Mouse (Mus musculus) cerebellum, postnatal 36 days (tissue): ENCODE measurements around the gene Gpank1.
A peak's percentile ranks its signal among the peaks of the same experiment; 100 is the strongest.

Experiments used
- DNase-seq, 2 experiments: peaks; one replicate each; pipeline ENCODE4 v3.0.0; 2021 to 2022; ENCODE audit warnings: mixed read lengths in 2 of 2

The Gpank1 gene

GRCm38 (mm10) chr17:35121143-35121799 is at the start of gene Gpank1:
Gene Gpank1 (plus strand): TSS chr17:35121455.
- peak; percentile 94 to 97 for DNase-seq

GRCm38 (mm10) chr17:35074097-35074496 is 47.2 kb upstream of the Gpank1 start:
- peak; percentile 82 to 84 for DNase-seq

GRCm38 (mm10) chr17:35076507-35077176 is 44.6 kb upstream of the Gpank1 start, which contains the start of gene Ly6g6e:
Gene Ly6g6e (plus strand): TSS chr17:35076902.
- peak in 1 of 2 experiments; percentile 9 for DNase-seq

- DNase-seq = peak in 1 of 2 experiments; percentile 2
Observed at GRCm38 (mm10) chr17:35077285-35077684, 44.0 kb upstream of the Gpank1 start.

GRCm38 (mm10) chr17:35077786-35078233 is 43.4 kb upstream of the Gpank1 start, which contains the start of gene Ly6g6d:
Gene Ly6g6d (minus strand): TSS chr17:35078065.
- DNase-seq = peak in 1 of 2 experiments; percentile 53

- DNase-seq = no peak
Observed at GRCm38 (mm10) chr17:35079778-35080177, 41.5 kb upstream of the Gpank1 start.

GRCm38 (mm10) chr17:35080248-35080647 is 41.0 kb upstream of the Gpank1 start:
- no peak for DNase-seq

- DNase-seq = no peak
Observed at GRCm38 (mm10) chr17:35080710-35081109, 40.5 kb upstream of the Gpank1 start.

GRCm38 (mm10) chr17:35082841-35083576 is 38.2 kb upstream of the Gpank1 start:
- peak; percentile 72 to 75 for DNase-seq

GRCm38 (mm10) chr17:35083929-35084497 is 37.2 kb upstream of the Gpank1 start:
- no peak for DNase-seq

- no peak for DNase-seq
Observed at GRCm38 (mm10) chr17:35085208-35085865, 35.9 kb upstream of the Gpank1 start, which contains the start of gene Ly6g6f. Gene Ly6g6f (minus strand): TSS chr17:35085610.

- DNase-seq = no peak
Observed at GRCm38 (mm10) chr17:35088151-35088550, 33.1 kb upstream of the Gpank1 start.

GRCm38 (mm10) chr17:35088825-35089644 is 32.2 kb upstream of the Gpank1 start, which contains the start of gene Abhd16a:
Gene Abhd16a (plus strand): TSS chr17:35089263.
- peak; percentile 94 to 95 for DNase-seq

- DNase-seq = peak; percentile 82 to 85
Observed at GRCm38 (mm10) chr17:35090166-35090932, 30.9 kb upstream of the Gpank1 start.

- no peak for DNase-seq
Observed at GRCm38 (mm10) chr17:35092403-35093198, 28.7 kb upstream of the Gpank1 start.

GRCm38 (mm10) chr17:35094475-35095365 is 26.5 kb upstream of the Gpank1 start:
- no peak for DNase-seq

GRCm38 (mm10) chr17:35096597-35096996 is 24.7 kb upstream of the Gpank1 start:
- DNase-seq = no peak

- DNase-seq = peak; percentile 72 to 74
Observed at GRCm38 (mm10) chr17:35097164-35097655, 24.0 kb upstream of the Gpank1 start.
